Mouse (Mus musculus): ENCODE measurements around the gene Fignl1.

DNA sequence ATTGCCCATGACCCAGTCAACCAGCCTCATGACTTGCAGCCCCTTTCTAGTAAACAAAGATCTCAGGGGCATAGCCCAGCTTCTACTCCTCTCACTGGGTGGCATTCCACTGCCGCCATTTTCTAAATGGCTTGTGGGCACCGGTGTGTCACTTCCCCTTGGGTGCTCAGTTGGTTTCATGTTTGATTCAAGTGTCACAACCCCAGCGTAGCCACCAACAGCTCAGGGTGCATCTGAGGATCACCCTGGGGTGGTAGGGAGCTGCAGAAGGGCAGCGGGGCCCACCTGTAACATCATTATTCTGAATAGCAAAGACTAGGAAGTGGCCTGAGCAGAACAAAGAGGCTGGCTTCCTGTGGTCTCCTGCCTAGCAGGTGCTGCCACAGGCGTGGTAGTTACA, 57.7 kb downstream of the Fignl1 start:
- TF ChIP-seq CTCF (IDR thresholded peaks at IDR 0.05; ENCODE audit: borderline replicate concordance, insufficient read depth, low read depth, low read length), result no peak
- no peak for TF ChIP-seq POLR2A (IDR thresholded peaks at IDR 0.05; ENCODE audit: borderline replicate concordance, insufficient read depth, low read length)
